Mouse (Mus musculus): ENCODE results near the gene Foxo6. TPM values are rescaled to one million over a fixed set of nuclear protein-coding genes. Genes with fewer than 3 reads are reported as not detected.

Foxo6 gene
- polyA plus RNA-seq, 1 experiment from 2014 or later, result 0.28 TPM

GRCm38 (mm10) chr4:120282568-120283091 is 4.5 kb downstream of the Foxo6 start:
- Histone ChIP-seq H3K36me3 (ENCODE audit: control insufficient read depth, insufficient read depth, low read length) (no peaks in the 10 kb centered on the region), H3K27me3 (ENCODE audit: control insufficient read depth, insufficient read depth, low read length) (peaks cover 2% of the 10 kb centered on the region; the same call in 1 of the 2 replicates), H3K9me3 (ENCODE audit: control insufficient read depth, low read length) (no peaks in the 10 kb centered on the region), H3K27ac (replicated peaks) (peak overlapping the region; percentile 45; the same call in 1 of the 2 replicates), H3K4me3 (ENCODE audit: low read depth, low read length) (peak overlapping the region; percentile 48), H3K4me1 (replicated peaks; ENCODE audit: control insufficient read depth, insufficient read depth) (peaks cover 6% of the 10 kb centered on the region), H3K9ac (ENCODE audit: low read length) (peak overlapping the region; percentile 61), H3K4me2 (replicated peaks; ENCODE audit: low read depth) (peak overlapping the region; percentile 95)
- TF ChIP-seq CTCF (IDR thresholded peaks at IDR 0.05; ENCODE audit: low read depth), result no peak
- TF ChIP-seq EP300 (optimal IDR thresholded peaks at IDR 0.05), result no peak
- under 1% methylated on average over 46 of the region's 47 CpGs for WGBS
- DNase-seq (ENCODE audit: low spot score), result peak; percentile 68
- ATAC-seq (ENCODE audit: low FRiP score, low TSS enrichment), result peak; percentile 24

DNA sequence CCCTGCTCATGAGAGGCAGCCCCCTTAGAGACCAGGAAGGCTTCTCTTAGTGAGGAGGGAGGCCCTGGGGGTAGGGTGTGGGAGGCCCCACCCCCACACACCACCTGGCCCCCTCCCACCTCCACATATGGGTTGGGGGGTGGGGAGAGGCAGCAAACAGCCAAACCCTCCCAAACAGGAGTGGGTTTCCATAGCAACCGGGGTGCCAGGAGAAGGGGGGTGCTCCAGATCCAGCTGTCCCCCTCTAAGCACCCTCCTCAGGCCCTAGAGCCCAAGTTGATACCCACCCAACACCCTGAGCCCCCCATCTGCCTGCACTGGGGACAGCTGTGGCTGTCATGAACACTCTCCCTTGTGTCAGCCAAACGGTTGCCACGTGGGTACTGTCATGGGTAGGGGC is 6.1 kb downstream of the Foxo6 start:
- Histone ChIP-seq H3K4me3 (ENCODE audit: low read depth, low read length) (no peak overlapping the region), H3K27me3 (ENCODE audit: control insufficient read depth, insufficient read depth, low read length) (peaks cover 2% of the 10 kb centered on the region; the same call in 1 of the 2 replicates), H3K4me2 (replicated peaks; ENCODE audit: low read depth) (no peak overlapping the region), H3K9me3 (ENCODE audit: control insufficient read depth, low read length) (no peaks in the 10 kb centered on the region), H3K27ac (replicated peaks) (no peak overlapping the region), H3K4me1 (replicated peaks; ENCODE audit: control insufficient read depth, insufficient read depth) (peaks cover 6% of the 10 kb centered on the region), H3K9ac (ENCODE audit: low read length) (no peak overlapping the region), H3K36me3 (ENCODE audit: control insufficient read depth, insufficient read depth, low read length) (no peaks in the 10 kb centered on the region)
- no peak for ATAC-seq (ENCODE audit: low FRiP score, low TSS enrichment)
- DNase-seq (ENCODE audit: low spot score), result no peak
- WGBS, result 78% methylated on average over 3 of the region's 3 CpGs
- TF ChIP-seq EP300 (optimal IDR thresholded peaks at IDR 0.05), result no peak
- TF ChIP-seq CTCF (IDR thresholded peaks at IDR 0.05; ENCODE audit: low read depth), result no peak

DNA sequence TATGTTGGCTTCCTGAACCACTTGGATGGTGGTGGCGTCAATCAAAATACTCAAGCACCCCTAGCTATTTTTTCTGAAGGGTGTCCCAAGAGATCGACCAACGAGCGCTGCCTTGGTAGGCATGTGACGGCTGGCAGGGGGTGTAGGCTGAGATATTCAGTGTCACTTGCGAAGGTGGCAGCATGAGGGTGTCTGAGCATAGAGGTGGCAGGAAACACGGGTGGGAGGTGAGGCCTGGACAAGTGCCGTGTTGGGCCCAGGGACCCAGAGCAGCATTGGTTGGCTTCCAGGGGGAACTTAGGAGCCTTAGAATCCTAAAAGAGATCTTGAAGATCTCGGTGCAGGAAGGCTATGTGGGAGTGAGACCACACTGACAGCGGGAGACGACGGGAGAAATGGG is 6.7 kb downstream of the Foxo6 start:
- TF ChIP-seq EP300 (optimal IDR thresholded peaks at IDR 0.05) (no peak), CTCF (IDR thresholded peaks at IDR 0.05; ENCODE audit: low read depth) (no peak)
- no peak for DNase-seq (ENCODE audit: low spot score)

GRCm38 (mm10) chr4:120277255-120277928 is 9.8 kb downstream of the Foxo6 start:
- peaks cover 3% of the 10 kb centered on the region; the same call in 1 of the 2 replicates for H3K27me3 ChIP-seq (ENCODE audit: control insufficient read depth, insufficient read depth, low read length)
- H3K4me1 ChIP-seq (replicated peaks; ENCODE audit: control insufficient read depth, insufficient read depth), result 0 out of 2 replicates have a peak, but pooled peaks cover 1% of the 10 kb centered on the region
- DNase-seq (ENCODE audit: low spot score), result peak; percentile 66
- no peaks in the 10 kb centered on the region for H3K36me3 ChIP-seq (ENCODE audit: control insufficient read depth, insufficient read depth, low read length)
- no peak overlapping the region for H3K9ac ChIP-seq (ENCODE audit: low read length)
- H3K4me2 ChIP-seq (replicated peaks; ENCODE audit: low read depth), result no peak overlapping the region
- peak; percentile 56 for ATAC-seq (ENCODE audit: low FRiP score, low TSS enrichment)
- H3K4me3 ChIP-seq (ENCODE audit: low read depth, low read length), result no peak overlapping the region
- TF ChIP-seq EP300 (optimal IDR thresholded peaks at IDR 0.05), result no peak
- TF ChIP-seq CTCF (IDR thresholded peaks at IDR 0.05; ENCODE audit: low read depth), result no peak
- no peaks in the 10 kb centered on the region for H3K9me3 ChIP-seq (ENCODE audit: control insufficient read depth, low read length)
- 48% methylated on average over 4 of the region's 4 CpGs for WGBS
- H3K27ac ChIP-seq (replicated peaks), result no peak overlapping the region

More for the DNA sequence above, 6.7 kb downstream of the Foxo6 start:
- no peak for ATAC-seq (ENCODE audit: low FRiP score, low TSS enrichment)
- no peaks in the 10 kb centered on the region for H3K27me3 ChIP-seq (ENCODE audit: control insufficient read depth, insufficient read depth, low read length)
- no peaks in the 10 kb centered on the region for H3K9me3 ChIP-seq (ENCODE audit: control insufficient read depth, low read length)
- peaks cover 6% of the 10 kb centered on the region for H3K4me1 ChIP-seq (replicated peaks; ENCODE audit: control insufficient read depth, insufficient read depth)
- H3K27ac ChIP-seq (replicated peaks), result no peak overlapping the region
- H3K4me3 ChIP-seq (ENCODE audit: low read depth, low read length), result no peak overlapping the region
- no peaks in the 10 kb centered on the region for H3K36me3 ChIP-seq (ENCODE audit: control insufficient read depth, insufficient read depth, low read length)
- WGBS, result 82% methylated on average over 12 of the region's 12 CpGs
- H3K4me2 ChIP-seq (replicated peaks; ENCODE audit: low read depth), result no peak overlapping the region
- no peak overlapping the region for H3K9ac ChIP-seq (ENCODE audit: low read length)

GRCm38 (mm10) chr4:120275487-120275886 is 11.7 kb downstream of the Foxo6 start:
- H3K27ac ChIP-seq (replicated peaks), result no peak overlapping the region
- no peak overlapping the region for H3K4me2 ChIP-seq (replicated peaks; ENCODE audit: low read depth)
- no peaks in the 10 kb centered on the region for H3K9me3 ChIP-seq (ENCODE audit: control insufficient read depth, low read length)
- ATAC-seq (ENCODE audit: low FRiP score, low TSS enrichment) (peak; percentile 83), DNase-seq (ENCODE audit: low spot score) (peak; percentile 69)
- no peaks in the 10 kb centered on the region; the same call in 1 of the 2 replicates for H3K4me1 ChIP-seq (replicated peaks; ENCODE audit: control insufficient read depth, insufficient read depth)
- peaks cover 3% of the 10 kb centered on the region; the same call in 1 of the 2 replicates for H3K27me3 ChIP-seq (ENCODE audit: control insufficient read depth, insufficient read depth, low read length)
- H3K9ac ChIP-seq (ENCODE audit: low read length), result no peak overlapping the region
- 58% methylated on average over 9 of the region's 9 CpGs for WGBS
- TF ChIP-seq EP300 (optimal IDR thresholded peaks at IDR 0.05), result no peak
- no peak for TF ChIP-seq CTCF (IDR thresholded peaks at IDR 0.05; ENCODE audit: low read depth)
- H3K4me3 ChIP-seq (ENCODE audit: low read depth, low read length), result no peak overlapping the region
- H3K36me3 ChIP-seq (ENCODE audit: control insufficient read depth, insufficient read depth, low read length), result no peaks in the 10 kb centered on the region

- Histone ChIP-seq H3K4me2 (replicated peaks; ENCODE audit: low read depth) (no peak overlapping the region), H3K27me3 (ENCODE audit: control insufficient read depth, insufficient read depth, low read length) (peaks cover 12% of the 10 kb centered on the region), H3K36me3 (ENCODE audit: control insufficient read depth, insufficient read depth, low read length) (no peaks in the 10 kb centered on the region), H3K9ac (ENCODE audit: low read length) (no peak overlapping the region), H3K9me3 (ENCODE audit: control insufficient read depth, low read length) (no peaks in the 10 kb centered on the region), H3K4me1 (replicated peaks; ENCODE audit: control insufficient read depth, insufficient read depth) (peaks cover 2% of the 10 kb centered on the region; the same call in 1 of the 2 replicates), H3K4me3 (ENCODE audit: low read depth, low read length) (no peak overlapping the region), H3K27ac (replicated peaks) (no peak overlapping the region)
- ATAC-seq (ENCODE audit: low FRiP score, low TSS enrichment) (no peak), DNase-seq (ENCODE audit: low spot score) (no peak)
- WGBS, result 60% methylated on average over 7 of the region's 7 CpGs
- TF ChIP-seq EP300 (optimal IDR thresholded peaks at IDR 0.05) (no peak), CTCF (IDR thresholded peaks at IDR 0.05; ENCODE audit: low read depth) (no peak)
These were observed 13.6 kb downstream of the Foxo6 start for GRCm38 (mm10) chr4:120273594-120273993.
